Mouse (Mus musculus) MN1 (cell line): Measurements from ENCODE around the gene Glb1l2.

Experiments used
- DNase-seq: peaks from one replicate; pipeline ENCODE4 v3.0.0-alpha.2; 2016; ENCODE audit warnings: low spot score

Gene Glb1l2

GRCm38 (mm10) chr9:26728556-26728955, 77.7 kb downstream of the Glb1l2 start:
- no peak for DNase-seq

- no peak for DNase-seq
Measured at GRCm38 (mm10) chr9:26727445-26727844, 78.8 kb downstream of the Glb1l2 start.

GRCm38 (mm10) chr9:26725709-26726108, 80.6 kb downstream of the Glb1l2 start:
- DNase-seq = no peak

GRCm38 (mm10) chr9:26721771-26722170, 84.5 kb downstream of the Glb1l2 start:
- no peak for DNase-seq

- DNase-seq = no peak
Measured at GRCm38 (mm10) chr9:26718388-26718787, 87.9 kb downstream of the Glb1l2 start.
